Mouse (Mus musculus) gastrocnemius, adult 18-20 months (tissue): ENCODE measurements at regions not wholly inside any gene's neighbourhood (a gene's known extent, or its start where the extent isn't known, plus 50 kb on each side); places are given as distances from the start of the nearest gene placed in this dataset.

Source experiments
- DNase-seq: peaks from one replicate; pipeline ENCODE4 v3.0.0; 2021; ENCODE audit warnings: low spot score

DNA sequence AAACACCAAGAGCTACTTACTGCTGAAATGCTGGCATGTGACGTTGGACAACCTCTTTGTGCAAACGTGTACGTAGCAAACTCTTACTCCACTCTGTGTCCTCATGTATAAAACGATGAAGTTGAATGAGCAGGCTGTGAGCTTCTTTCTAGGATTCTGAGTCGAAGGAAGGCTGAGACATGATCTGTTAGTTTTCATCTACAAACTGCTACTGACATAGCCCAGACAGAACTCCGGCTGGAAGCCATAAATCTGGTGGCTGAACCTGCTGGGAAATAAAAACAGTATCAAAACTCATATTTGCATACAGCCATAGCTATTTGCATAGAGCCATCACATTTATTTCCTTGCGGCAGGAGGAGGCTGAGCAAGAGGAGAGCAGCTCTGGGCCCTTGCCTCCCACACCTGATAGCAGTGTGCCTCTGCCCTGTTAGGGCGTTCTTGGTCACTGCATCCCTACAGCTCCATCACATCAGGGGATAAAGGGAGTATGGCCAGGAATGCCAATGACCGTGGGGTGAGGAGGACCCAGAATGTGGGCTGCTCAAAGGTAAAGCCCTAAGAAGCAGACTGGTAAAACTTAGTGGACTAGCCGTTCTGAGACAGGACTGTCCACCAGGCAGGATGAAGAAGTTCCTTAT lies 206.8 kb upstream of the Ppp2r3a start:
- no peak for DNase-seq

DNA sequence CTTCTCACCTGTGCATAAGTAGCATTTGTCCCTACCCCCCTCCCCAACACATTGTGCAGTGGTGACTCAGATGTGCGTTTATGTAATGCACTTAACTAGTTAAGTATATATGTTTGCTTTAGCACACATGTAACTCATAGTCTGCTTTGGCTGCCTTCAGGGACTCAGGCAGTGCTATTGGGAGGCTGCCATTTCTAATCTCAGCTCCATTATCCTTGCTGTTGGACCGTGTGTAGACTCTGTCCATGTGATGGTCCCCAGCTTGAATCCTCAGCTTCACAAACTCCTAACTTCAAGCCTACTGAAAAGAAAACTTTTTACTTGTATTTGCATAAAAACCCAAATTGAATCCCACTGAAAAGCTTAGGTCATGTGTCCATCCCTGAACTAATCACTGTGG lies 194.7 kb upstream of the Ppp2r3a start:
- no peak for DNase-seq

DNA sequence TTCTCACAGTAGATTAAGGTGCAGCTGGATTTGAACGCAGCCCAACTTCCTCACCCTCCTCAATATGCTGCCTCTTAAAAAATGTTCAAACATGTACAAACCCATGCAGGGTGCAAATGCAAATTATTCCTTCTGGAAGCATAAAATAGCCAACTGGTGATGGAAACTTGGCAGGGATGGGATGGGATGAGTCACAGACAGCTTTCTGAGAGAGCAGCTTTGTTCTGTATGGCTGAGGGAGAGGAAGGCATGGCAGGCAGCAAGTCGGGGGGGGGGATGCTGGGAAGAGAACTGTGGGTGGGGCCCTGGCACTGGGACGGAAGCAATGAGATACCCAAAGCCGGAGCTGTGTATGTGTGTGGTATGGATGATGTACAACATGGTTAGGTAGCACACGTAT lies 194.2 kb upstream of the Ppp2r3a start:
- peak; percentile 2 for DNase-seq

DNA sequence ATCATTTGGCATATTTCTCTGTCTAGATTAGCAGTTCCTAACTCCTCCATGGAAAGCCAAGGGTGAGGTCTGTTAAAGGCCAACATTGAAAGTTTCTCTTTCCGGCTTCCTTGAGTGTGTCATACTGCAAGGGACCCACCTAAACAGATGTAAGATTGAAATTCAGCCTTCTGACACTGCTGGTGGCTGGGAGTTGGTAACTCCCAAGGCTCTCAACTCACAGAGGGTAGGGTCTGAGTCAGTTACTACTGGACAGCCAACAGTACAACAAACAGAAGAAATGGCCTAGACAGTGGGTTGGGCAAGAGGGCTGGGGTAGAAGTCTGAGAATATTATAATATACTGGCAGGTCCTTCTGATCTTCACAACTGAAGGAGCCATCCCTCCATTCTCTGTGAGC lies 193.7 kb upstream of the Ppp2r3a start:
- DNase-seq: no peak

DNA sequence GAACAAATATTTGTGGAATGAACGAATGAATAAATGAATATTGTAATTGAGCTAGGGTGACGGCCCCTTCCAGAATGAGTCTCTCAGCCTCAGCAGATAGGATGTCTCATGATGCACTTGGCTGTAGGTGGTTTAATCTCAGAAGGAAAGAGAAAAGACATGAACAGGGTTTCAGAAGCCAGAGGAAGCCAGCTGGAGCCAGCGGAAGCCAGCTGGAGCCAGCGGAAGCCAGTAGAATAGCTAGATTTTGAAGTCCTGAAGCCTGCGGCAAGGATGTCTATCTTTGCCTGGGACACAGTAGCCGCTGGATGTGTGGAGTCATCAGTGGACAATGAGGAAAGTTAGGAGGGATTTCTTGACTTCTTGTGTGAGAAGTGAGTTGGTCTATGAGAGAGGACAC lies 188.3 kb upstream of the Ppp2r3a start:
- DNase-seq: no peak

DNA sequence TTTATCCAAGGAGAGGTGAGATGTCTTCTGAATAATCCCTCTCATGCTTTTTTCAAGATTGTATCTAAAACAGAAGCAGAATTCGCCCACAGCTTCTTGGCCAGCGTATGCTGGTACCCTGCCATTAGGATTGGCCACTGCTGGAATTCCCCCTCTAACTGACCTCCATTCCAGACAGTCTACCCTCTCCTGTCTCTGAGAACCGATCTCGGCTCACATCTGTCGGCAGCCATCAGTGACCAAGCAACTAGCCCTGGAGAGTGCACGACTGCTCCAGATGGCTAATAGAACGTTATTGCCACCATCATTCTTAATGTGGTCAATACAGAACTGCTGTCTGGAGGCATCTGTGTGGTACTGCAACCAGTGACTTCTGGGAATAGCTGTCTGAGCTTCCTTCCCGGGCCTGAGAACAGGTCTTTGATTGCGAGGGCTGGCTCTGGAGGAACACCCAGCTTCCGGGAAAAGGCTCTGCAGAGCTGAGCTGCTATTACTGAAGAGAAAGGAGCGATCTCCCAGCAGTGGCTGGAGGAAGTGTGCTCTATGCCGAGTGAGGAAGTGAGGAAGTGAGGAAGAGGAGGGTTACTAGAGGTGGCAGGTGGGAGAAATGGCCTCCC lies 187.1 kb upstream of the Ppp2r3a start:
- DNase-seq: no peak

DNA sequence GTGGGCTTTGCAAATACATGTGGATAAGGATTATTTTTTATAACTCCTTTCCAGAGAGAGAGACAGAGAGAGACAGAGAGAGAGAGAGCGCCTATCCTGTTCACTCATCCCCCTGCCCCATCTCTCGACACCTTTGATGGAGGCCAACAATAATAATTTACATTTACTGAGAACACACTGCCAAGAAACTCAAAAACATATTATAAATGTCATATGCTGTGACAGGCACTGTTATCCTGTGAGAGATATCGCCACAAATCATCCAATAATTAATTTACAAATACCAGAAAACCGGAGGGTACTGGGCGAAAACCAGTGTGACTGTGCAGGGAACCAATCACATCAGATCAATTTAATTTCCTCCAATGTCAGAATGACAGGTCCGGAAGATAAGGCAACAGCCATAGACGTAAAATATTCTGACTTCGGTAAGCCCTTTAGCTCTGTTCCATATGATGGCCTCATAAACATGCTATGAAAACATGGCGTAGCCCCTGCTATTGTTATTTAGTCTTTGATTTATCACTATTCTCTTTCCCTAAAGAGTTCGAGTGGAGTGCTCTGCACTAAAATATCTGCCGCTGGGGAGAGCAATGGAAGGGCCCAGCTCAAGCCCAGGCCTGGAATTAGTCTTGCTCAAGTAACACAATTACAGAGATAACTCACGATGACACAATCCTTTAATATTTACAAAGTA lies 173.5 kb upstream of the Ppp2r3a start:
- DNase-seq: no peak

DNA sequence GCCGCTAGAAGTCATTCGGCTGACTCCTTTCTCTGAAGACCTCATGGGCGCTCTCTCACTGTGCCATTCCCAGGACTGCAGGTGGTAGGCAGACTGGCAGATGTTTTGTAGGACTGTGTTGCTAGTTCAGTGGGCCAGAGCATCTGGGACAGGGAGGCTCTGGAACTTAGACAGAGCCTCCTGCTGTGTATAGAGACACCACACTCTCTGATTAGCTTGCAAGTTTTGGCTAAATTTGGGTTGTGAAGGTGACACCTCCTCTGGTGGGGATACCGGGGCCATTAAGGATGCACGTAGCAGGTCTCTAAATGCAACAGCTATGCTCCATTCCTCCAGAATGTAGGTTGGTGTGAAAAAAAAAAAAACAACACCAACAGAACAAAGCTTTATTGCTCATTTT lies 171.4 kb upstream of the Ppp2r3a start:
- DNase-seq: no peak

DNA sequence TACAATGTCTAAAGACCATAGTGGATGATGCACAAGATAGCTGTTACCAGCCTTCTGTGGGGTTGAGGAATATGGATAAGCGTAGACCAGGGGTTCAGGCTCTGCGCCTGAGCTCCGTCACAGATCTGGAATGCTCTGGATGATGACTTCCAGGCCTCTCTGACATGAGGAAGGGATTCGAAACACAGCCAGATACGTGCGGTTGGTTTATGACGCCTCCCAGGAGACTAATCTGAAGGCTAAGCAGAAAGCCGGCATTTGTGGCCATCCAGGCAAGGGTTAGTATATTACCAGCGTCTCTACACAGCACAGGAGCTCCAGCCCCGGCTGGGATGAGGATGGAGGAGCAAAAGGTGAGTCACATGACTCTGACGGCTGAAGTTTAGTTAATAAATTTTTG lies 170.4 kb upstream of the Ppp2r3a start:
- DNase-seq: no peak

DNA sequence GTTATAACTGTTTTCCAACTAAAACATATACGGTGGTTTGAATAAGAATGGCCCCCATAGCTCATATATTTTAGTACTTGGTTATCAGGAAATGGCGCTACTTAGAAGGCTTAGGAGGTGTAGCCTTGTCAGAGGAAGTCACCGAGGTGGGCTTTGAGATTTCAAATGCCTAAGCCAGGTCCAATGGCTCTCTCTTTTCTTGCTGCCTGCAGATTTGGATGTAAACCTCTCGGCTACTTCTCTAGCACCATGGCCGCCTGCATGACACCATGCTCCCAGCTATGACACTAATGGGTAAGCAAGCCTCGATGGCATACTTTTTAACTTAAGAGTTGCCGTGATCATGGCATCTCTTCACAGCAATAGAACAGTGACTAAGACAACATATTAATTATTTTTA lies 169.5 kb upstream of the Ppp2r3a start:
- no peak for DNase-seq

DNA sequence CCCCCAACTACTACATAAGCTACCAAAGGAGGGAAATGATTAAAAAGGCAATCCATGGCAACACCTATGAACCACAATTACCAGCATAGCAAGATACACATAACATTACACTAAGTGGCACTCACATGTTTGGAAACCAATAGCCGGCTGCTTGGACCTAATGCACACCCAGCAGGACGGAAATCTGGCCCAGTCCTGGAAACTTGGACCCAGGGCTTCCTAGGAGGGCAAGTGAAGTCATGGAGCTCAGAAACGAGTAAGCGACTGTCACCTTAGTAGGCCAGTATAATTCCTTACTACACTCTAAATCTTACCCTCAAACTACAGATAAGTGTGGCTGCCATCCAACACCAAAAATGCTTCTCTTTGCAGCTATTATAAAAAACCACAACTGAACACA lies 168.6 kb upstream of the Ppp2r3a start:
- DNase-seq: no peak

DNA sequence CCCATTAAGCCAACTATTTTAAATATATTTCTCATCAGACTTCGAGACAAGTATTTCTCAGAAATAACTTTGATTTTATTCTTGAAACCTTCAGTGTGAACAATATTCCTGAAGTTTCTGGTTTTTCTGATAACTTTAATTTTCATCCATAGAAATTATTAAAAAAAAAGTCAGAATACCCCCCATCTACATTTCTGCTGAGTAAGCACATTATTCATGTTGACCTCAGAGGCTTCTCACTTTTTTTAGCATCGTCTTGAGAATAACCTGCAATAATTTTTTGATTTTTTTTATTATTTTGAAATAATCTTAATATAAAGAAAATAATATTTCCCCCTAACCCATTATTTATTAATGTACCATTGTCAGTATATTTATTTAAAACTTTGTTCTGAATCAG lies 166.1 kb upstream of the Ppp2r3a start:
- DNase-seq: no peak

DNA sequence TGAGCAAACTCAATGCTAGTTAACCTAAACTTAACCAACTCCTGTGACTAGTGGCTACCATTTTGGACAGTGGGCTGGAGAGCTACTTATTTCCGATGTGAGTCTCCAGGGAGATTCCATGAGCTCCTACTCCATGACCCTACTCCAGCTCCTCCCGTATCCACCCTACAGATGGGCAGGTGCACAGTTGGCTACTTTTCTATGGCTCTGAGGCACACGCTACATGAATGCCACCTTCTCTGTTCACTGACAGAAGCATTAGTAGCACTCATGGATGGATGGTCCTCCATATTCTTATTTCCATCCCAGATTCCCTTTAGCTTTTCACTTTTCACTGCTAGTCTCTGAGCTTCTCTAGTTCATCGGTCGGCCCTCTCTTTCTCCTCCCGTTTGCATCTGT lies 164.7 kb upstream of the Ppp2r3a start:
- DNase-seq: no peak

DNA sequence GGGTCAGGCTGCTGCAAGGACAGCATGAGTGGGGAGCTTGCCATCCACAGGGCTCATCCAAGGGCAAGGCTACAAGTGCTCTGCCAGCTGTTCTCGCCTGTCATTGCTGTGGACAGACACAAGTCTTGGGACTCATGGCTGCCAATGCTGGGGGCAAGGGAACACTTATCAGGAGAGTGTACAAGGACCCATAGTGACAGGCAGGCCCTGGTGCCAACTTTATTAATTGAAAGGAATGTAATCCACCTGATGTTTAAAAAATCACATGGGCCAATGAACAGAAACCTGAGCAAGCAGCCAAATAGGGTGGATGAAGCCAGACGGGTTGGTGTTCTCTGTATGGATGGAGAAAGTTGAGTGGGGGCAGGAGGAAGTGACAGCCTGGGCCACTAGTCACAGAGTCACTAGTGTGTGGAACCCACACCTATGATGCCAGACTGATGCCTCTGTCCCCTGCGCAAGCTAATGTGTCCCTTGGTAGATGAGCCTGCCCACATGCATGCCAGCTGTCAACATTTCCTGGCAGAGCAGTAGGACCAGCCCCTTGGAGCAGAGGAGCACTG lies 161.6 kb upstream of the Ppp2r3a start:
- DNase-seq: peak; percentile 55

DNA sequence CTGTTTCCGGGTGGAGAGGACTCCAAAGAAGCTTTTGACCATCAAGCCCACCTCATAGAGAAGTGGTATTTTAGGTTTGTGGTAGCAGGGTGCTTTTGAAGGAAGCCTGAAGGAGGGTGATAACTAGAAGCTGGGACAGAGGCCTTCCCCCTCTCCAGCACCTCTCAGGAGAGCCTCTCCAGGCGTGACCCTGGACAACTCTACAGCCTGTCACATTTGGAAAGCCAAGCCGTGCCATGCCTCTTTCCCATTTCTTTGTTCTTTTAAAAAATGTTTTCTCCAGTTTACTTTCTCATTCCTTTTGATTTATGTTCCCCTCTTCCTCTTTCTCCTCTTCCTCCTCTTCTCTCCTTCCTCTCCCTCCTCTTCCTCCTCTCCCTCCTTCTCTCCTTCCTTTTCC lies 160.4 kb upstream of the Ppp2r3a start:
- DNase-seq: no peak

DNA sequence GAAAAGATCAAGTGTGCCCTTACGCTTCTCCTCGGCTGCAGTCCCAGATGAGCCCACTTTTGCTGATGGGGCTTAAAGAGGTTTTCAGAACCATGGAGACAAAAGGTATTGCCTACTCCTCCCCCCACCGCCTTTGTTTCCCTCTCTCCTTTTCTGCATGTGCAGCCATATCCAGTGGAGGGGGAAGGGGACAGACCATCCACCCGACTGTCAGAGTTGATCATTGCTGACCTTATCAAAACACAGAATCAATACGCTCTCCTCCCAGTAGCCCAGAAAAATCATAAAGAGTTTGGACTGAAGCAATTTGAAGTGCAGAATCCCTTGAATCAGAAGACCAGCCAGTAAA lies 159.9 kb upstream of the Ppp2r3a start:
- no peak for DNase-seq

DNA sequence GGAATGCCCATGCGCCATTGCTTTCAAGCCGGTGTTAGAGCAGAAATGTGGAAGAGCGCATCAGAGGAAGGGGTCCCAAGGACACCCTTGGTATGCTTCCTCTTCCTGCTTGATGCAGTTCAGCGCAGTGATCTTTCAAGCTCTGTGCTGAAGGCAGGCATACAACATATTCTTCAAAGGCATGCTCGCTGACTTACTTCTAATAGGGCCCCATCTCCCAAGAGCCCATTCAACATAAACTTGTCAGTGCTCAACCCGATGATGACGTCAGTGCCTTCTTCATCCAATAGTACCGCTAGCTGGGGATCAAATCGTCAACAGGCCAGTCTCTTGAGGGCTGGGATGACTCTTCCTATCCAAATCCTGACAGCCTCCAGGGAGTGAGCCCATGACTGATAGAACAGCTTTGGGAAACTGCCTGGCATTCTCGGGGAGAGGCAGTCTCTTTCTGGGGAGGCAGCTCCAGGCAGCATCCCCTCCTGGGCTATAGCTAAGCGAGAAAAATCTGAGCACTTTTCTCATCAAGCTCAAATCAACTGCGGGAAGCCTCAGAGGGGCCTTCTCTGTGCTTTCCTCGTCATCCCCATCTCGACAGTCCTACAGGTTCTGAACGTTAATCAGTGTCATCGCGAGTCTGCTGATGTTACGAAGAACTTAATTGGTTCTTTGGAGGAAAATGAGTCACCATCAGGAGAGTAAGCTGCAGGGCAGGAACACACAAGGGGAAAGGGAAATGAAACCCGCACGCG lies 159.4 kb upstream of the Ppp2r3a start:
- no peak for DNase-seq

DNA sequence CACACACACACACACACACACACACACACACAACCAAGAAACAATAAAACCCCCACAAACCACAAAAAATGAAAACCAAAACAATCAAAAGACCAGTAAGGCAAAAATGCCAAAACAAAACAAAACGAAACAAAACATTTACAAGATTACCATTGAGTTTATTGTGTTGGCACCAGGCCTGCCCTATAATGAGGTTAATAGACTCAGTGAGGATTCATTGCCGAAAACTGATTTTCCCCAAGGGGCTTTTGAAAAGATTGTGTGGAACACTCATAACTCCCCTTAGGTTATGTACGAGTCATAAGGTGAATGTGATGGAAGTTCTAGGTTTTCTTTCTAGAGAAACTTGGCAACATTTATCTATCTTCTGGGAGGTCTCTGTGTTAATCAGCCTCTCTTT lies 158.8 kb upstream of the Ppp2r3a start:
- DNase-seq: no peak

DNA sequence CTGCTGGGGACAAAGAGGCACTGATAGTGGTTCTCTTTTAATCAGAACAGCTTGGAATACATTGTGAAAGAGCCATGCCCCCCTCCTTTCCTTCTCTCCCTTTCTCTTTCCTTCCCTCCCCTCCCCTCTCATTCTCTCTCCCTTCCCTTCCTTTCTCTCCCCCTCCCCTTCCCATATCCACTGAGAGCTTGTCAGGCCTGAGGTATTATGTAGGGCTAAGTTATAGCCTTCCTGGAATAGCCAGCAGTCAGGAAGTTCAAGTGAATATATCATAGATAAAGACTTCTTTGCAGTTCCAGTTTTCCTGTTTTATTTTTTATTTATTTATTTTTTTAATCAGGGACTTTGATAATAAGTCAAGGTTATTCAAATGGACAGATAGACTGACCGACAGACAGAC lies 156.5 kb upstream of the Ppp2r3a start:
- no peak for DNase-seq

DNA sequence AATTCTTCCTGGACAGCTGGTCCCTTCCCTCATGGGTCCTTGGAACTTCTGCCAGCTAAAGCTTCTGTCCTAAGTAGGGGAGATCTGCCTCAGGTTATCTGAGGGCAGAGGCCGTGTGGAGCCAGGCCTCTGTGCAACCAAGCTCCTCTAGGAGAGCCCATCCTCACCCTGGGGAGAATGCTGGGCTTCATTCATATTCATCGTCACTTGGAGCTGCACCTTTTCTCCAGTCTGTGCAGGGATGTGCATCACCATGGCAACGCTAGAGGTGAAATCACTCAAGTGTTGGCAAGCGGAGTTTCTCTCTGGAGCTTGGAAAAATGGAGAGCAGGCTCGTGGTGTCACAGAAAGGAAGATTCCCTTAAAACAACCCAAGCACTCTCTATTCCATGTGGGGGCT lies 155.5 kb upstream of the Ppp2r3a start:
- no peak for DNase-seq

DNA sequence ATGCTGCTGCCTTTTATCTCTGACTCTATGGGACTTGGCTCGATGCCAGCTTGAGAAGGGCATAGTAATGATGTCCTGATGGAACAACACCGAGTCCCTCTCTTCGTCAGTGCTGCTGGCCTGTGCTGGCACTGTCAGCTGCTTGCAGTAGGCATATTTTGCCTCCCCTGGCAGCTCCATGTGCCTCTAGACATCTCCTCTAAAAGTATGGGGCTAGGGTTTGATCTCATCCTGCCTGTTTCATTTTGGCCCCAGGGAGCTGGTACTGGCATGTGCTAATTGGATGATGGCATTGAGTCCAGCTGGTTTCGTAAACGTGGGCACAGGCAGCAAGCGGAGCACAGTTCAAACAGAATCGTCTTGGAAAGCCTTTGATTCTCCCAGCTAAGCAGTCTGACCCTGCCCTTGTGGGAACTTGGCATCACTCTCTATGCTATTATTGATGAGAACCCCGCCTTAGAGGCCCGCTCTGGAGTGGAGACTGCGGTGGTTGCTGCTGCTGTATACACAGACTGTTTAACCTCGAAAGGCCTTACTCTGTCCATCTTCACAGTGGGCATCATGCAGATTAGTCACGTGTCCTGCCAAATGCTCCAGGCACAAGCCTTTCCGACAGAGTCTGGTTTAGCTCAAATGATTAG lies 153.0 kb upstream of the Ppp2r3a start:
- no peak for DNase-seq

DNA sequence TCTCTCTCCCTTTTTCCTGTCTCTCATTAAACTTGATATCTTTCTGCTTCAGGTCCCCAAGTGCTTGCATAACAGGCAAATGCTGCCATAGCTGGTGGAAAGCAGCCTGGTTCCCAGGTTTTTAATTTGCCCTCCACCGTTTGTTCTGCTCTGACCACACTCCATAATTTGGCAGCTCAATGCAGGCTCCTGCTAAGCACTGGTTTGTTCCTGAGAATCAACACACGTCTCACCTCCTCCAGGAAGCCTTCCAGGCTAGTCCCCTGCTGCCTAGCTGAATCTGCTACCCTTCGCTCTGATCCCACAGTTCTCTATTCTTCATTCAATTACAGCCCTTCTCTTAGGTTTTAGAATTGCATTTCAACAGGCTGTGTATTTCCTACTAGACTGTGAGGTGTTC lies 152.4 kb upstream of the Ppp2r3a start:
- no peak for DNase-seq
